Mouse (Mus musculus) midbrain, embryonic 12.5 days (tissue): ENCODE measurements around the gene Tdrd7. TPM values are rescaled to one million over a fixed set of nuclear protein-coding genes. Genes with fewer than 3 reads are reported as not detected.

Source experiments
- ATAC-seq: fragments of 200-750 bp; cut with Nextera tagmentation; 2 replicates; pipeline ENCODE4 v1.8.0; 2017; ENCODE audit warnings: low read depth, moderate TSS enrichment, moderate library complexity; ENCODE audit not compliant: low FRiP score
- H3K27ac ChIP-seq: fragments of 300-500 bp; sonication (generic); replicated peaks from 2 replicates; pipeline ENCODE4 v1.5.1; 2016; ENCODE audit warnings: mild to moderate bottlenecking
- H3K27me3 ChIP-seq: fragments of 300-500 bp; sonication (generic); 2 replicates; pipeline ENCODE4 v1.6.1; 2016; ENCODE audit warnings: mild to moderate bottlenecking
- H3K36me3 ChIP-seq: fragments of 300-500 bp; sonication (generic); 2 replicates; pipeline ENCODE4 v1.6.1; 2016
- H3K4me1 ChIP-seq: fragments of 300-500 bp; sonication (generic); 2 replicates; pipeline ENCODE4 v1.6.1; 2016
- H3K4me2 ChIP-seq: fragments of 300-500 bp; sonication (generic); replicated peaks from 2 replicates; pipeline ENCODE4 v1.6.1; 2016; ENCODE audit warnings: mild to moderate bottlenecking, moderate library complexity
- H3K4me3 ChIP-seq: fragments of 300-500 bp; sonication (generic); 2 replicates; pipeline ENCODE4 v1.5.1; 2016; ENCODE audit warnings: mild to moderate bottlenecking
- H3K9ac ChIP-seq: fragments of 300-500 bp; sonication (generic); replicated peaks from 2 replicates; pipeline ENCODE4 v1.6.1; 2016; ENCODE audit warnings: mild to moderate bottlenecking, moderate library complexity
- H3K9me3 ChIP-seq: fragments of 300-500 bp; sonication (generic); 2 replicates; pipeline ENCODE4 v1.6.1; 2016; ENCODE audit warnings: mild to moderate bottlenecking
- WGBS: fragments of 180-500 bp; shearing (Covaris S2); methylation state at CpG from one replicate; pipeline ENCODE4 v1.1.7; 2016; 5-methylcytosine and 5-hydroxymethylcytosine counted together
- polyA plus RNA-seq: library from polyadenylated mRNA; unstranded; fragments of >200 nt; fragmentation: Nextera tagmentation; extraction: Ambion mirVana; gene quantifications from 2 replicates; pipeline ENCODE4 v1.2.1, GENCODE M21; 2016

Gene Tdrd7
- polyA plus RNA-seq: 12.0 and 15.9 TPM in 2 replicates

DNA sequence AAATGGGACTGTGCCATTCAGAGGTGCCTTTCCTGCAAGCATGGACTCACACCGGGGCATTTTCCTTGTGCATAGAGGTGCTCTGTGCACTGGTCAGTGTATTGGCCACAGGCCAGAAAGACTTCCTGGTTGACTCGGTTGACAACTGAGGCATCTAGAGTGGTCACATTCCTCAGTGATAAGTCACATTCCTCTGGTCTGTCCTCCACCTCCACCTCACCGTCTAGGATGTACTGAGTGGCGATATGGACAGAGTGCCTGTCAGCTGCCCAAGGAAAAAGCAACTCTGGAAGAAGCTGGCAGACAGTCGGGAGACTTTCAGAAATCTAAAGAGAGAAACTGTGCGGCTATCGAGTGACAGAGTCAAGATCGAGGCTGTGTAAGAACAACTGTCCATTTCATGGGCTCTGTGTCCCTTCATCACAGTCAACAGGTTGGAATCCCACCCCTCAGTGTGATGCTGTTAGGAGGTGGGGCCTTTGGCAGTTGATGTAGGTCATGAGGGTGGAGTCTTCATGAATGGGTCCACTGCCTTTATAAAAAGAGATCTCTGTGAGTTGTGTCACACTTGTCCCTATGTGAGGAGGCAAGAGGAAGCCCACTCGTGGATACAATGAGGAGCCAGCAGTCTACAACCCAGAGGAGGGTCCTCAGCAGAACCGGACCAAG is at the start of gene Tdrd7:
Gene Tdrd7, plus strand, starts transcription at position 564 of the 669 bp plus-strand sequence.
- no peak for ATAC-seq
- H3K9ac ChIP-seq: no peak within 1 kb of the TSS
- H3K4me3 ChIP-seq: no peak within 1 kb of the TSS
- H3K27me3 ChIP-seq: peaks cover 9% of the 10 kb centered on the region; the same call in 1 of the 2 replicates
- no peaks in the 10 kb centered on the region for H3K36me3 ChIP-seq
- no peaks in the 10 kb centered on the region for H3K9me3 ChIP-seq
- no peak within 1 kb of the TSS for H3K27ac ChIP-seq
- peaks cover 25% of the 10 kb centered on the region for H3K4me1 ChIP-seq
- H3K4me2 ChIP-seq: no peak within 1 kb of the TSS
- WGBS: 86% methylated on average over 10 of the region's 10 CpGs

DNA sequence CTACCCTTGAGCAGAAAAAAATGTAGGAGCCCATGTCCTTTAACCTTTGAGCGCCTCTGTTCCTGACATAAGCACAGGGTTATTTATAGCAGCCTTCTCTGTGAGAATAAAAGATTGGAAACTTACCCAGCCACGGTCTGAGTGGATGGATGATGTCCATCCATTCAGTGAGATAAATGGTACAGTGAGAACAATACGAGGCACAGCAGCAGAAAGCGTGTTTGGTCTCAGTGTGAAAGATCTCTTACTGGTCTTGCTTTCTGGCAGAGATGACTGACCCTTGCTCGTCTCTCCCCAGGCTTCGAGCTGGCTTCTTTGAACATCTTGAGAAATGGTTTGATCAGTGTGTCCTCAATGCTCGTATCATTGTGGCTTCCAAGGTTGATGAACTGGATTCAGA is 48.0 kb upstream of the Tdrd7 start:
- no peak for ATAC-seq
- H3K4me3 ChIP-seq: no peak overlapping the region
- WGBS: 81% methylated on average over 7 of the region's 7 CpGs
- no peaks in the 10 kb centered on the region for H3K4me1 ChIP-seq
- no peak overlapping the region for H3K4me2 ChIP-seq
- no peaks in the 10 kb centered on the region for H3K9me3 ChIP-seq
- no peaks in the 10 kb centered on the region for H3K36me3 ChIP-seq
- H3K9ac ChIP-seq: no peak overlapping the region
- no peak overlapping the region for H3K27ac ChIP-seq
- H3K27me3 ChIP-seq: no peaks in the 10 kb centered on the region; the same call in 1 of the 2 replicates

DNA sequence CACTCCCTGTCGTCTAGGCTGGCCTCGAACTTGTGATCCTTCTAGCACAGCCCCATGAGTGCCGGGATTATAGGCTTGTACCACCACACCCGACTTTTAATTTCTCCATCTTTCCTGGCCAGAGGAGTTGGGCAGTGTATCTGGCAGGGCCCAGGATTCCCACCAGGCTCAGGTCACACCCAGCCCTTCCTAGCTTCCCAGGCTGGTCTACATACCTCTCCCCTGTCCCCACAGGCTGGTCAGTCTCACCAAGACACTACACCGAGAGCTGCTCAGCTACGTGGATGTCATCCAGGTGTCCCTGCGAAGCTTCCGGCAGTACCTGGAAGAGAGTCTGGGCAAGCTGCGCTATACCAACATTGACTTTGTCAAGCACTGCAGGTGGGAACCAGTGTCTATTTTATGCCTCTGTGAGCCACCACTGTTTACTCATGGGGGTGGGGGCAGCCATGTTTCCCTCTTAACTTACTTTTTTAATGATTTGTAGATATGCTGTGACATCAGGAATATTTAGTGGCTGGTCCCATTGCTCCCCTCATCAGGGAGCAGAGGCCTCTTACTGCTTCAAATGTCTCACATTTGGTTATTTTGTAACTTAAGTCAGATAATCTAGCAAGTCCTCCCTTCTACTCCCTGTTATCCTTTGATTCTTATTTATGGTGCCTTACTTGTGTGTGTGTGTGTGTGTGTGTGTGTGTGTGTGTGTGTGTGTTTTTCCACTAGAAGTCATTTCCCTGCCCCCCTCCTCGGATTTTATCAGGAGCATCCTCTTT is 43.3 kb upstream of the Tdrd7 start:
- ATAC-seq: no peak
- WGBS: 89% methylated on average over 10 of the region's 10 CpGs
- H3K27ac ChIP-seq: no peak overlapping the region
- no peak overlapping the region for H3K9ac ChIP-seq
- H3K4me1 ChIP-seq: no peaks in the 10 kb centered on the region
- H3K9me3 ChIP-seq: no peaks in the 10 kb centered on the region
- H3K27me3 ChIP-seq: no peaks in the 10 kb centered on the region; the same call in 1 of the 2 replicates
- no peak overlapping the region for H3K4me2 ChIP-seq
- H3K4me3 ChIP-seq: no peak overlapping the region
- H3K36me3 ChIP-seq: no peaks in the 10 kb centered on the region

DNA sequence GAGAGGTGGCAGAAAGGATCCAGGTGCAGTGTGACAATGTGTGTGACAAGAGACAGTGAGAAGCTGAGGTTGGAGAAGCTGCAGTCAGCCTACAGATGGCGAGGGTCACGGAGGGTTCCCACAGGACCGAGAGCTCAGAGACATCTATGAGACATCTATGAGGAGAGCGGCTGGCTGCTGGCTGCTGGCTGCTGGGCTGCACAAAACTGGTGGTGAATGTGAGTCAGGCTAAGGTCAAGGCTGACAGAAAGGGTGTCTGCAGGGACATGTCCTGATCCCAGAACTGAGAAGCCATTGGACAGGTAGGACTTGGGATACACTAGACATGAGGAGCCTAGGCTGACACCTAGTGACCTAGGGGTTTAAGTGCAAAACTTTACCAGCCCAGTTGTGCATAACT is 41.1 kb upstream of the Tdrd7 start:
- WGBS: 92% methylated on average over 4 of the region's 4 CpGs
- no peak overlapping the region for H3K4me2 ChIP-seq
- ATAC-seq: no peak

DNA sequence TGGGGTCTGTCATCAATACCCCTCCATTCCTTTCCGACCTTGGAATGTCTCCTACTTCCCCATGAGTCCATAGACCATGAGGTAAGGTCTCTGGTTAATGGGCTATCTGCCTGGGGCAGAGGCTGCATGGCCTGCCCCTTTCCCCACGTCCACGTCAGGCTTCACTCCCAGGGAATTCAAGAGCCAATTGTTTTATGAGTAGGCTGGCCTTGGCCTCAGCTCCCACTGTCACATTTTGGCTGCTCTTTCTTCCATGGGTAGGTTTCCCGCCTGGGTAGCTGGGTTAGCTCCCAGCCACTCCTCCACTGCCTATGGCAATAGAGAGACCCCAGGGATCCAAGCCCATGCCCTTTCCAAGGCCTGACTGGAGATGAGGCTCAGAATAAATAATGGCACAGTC is 36.6 kb upstream of the Tdrd7 start:
- no peak overlapping the region for H3K27ac ChIP-seq
- 87% methylated on average over 4 of the region's 4 CpGs for WGBS
- H3K36me3 ChIP-seq: no peaks in the 10 kb centered on the region
- H3K9me3 ChIP-seq: no peaks in the 10 kb centered on the region
- H3K4me1 ChIP-seq: no peaks in the 10 kb centered on the region
- no peak overlapping the region for H3K9ac ChIP-seq
- H3K4me3 ChIP-seq: no peak overlapping the region
- ATAC-seq: no peak
- no peak overlapping the region for H3K4me2 ChIP-seq
- H3K27me3 ChIP-seq: no peaks in the 10 kb centered on the region

More for the DNA sequence above, 41.1 kb upstream of the Tdrd7 start:
- Histone ChIP-seq H3K27me3 (no peaks in the 10 kb centered on the region; the same call in 1 of the 2 replicates), H3K36me3 (no peaks in the 10 kb centered on the region), H3K4me1 (no peaks in the 10 kb centered on the region), H3K9ac (no peak overlapping the region), H3K27ac (no peak overlapping the region), H3K4me3 (no peak overlapping the region), H3K9me3 (no peaks in the 10 kb centered on the region)

DNA sequence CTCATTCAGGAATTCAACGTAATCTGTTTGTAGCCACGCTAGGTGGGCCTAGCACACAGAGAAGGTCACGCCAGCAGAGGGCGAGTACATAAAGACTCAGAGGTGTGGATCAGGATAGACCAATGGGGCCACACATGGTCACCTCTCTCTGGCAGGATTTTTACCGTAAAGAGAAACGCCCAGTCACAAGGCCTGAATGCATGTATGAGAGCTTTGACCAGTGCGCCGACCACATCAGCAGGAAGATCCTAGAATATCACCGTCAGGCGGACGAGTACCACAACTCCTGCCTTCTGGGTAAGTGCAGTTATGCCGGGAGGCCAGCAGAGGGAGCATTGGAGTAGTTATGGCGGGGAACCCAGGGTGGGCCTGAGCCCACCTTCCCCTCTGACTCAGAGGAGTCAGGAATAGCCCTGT is 23.5 kb upstream of the Tdrd7 start:
- Histone ChIP-seq H3K4me3 (no peak overlapping the region), H3K9me3 (no peaks in the 10 kb centered on the region), H3K27me3 (0 out of 2 replicates have a peak, but pooled peaks cover 4% of the 10 kb centered on the region), H3K27ac (no peak overlapping the region), H3K4me2 (no peak overlapping the region), H3K36me3 (no peaks in the 10 kb centered on the region), H3K4me1 (no peaks in the 10 kb centered on the region), H3K9ac (no peak overlapping the region)
- no peak for ATAC-seq
- WGBS: 26% methylated on average over 13 of the region's 13 CpGs

DNA sequence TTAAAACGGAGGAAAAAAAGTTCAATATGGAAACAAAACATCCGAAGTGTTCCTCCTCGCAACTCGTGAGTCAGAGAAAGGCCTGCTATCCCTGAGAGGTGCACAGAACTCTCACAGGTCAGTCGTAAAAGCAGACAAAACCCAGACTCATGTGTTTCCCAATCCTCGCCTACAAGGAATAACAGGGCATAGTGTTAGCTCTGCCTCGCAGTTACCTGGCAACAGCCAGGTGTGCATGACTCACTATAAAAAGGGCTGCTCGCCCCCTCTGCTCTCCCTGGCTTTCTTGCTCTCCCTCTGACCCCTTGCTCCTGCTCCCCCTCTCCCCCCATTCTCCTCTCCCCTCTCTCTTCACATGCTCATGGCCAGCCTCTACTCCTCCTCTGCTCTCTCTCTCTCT is 17.4 kb upstream of the Tdrd7 start:
- H3K27ac ChIP-seq: no peak overlapping the region
- no peak overlapping the region for H3K4me2 ChIP-seq
- no peak for ATAC-seq
- H3K9ac ChIP-seq: no peak overlapping the region
- peaks cover 4% of the 10 kb centered on the region; the same call in 1 of the 2 replicates for H3K27me3 ChIP-seq
- no peaks in the 10 kb centered on the region for H3K36me3 ChIP-seq
- WGBS: 84% methylated on average over 8 of the region's 8 CpGs
- H3K4me3 ChIP-seq: no peak overlapping the region
- no peaks in the 10 kb centered on the region for H3K9me3 ChIP-seq
- H3K4me1 ChIP-seq: no peaks in the 10 kb centered on the region

- Histone ChIP-seq H3K9me3 (no peaks in the 10 kb centered on the region), H3K27me3 (peaks cover 4% of the 10 kb centered on the region; the same call in 1 of the 2 replicates), H3K4me2 (no peak overlapping the region), H3K4me1 (no peaks in the 10 kb centered on the region), H3K36me3 (no peaks in the 10 kb centered on the region), H3K9ac (no peak overlapping the region), H3K4me3 (no peak overlapping the region), H3K27ac (no peak overlapping the region)
- WGBS: 83% methylated on average over 7 of the region's 7 CpGs
- ATAC-seq: no peak
Measured at GRCm38 (mm10) chr4:45949109-45949848, 15.9 kb upstream of the Tdrd7 start.

GRCm38 (mm10) chr4:45951830-45952229 is 13.3 kb upstream of the Tdrd7 start:
- Histone ChIP-seq H3K4me3 (no peak overlapping the region), H3K9me3 (no peaks in the 10 kb centered on the region), H3K36me3 (no peaks in the 10 kb centered on the region), H3K4me1 (no peaks in the 10 kb centered on the region), H3K27ac (no peak overlapping the region), H3K4me2 (no peak overlapping the region), H3K27me3 (no peaks in the 10 kb centered on the region; the same call in 1 of the 2 replicates), H3K9ac (no peak overlapping the region)
- whole genome bisulfite sequencing: 94% methylated on average over 18 of the region's 18 CpGs
- no peak for ATAC-seq

DNA sequence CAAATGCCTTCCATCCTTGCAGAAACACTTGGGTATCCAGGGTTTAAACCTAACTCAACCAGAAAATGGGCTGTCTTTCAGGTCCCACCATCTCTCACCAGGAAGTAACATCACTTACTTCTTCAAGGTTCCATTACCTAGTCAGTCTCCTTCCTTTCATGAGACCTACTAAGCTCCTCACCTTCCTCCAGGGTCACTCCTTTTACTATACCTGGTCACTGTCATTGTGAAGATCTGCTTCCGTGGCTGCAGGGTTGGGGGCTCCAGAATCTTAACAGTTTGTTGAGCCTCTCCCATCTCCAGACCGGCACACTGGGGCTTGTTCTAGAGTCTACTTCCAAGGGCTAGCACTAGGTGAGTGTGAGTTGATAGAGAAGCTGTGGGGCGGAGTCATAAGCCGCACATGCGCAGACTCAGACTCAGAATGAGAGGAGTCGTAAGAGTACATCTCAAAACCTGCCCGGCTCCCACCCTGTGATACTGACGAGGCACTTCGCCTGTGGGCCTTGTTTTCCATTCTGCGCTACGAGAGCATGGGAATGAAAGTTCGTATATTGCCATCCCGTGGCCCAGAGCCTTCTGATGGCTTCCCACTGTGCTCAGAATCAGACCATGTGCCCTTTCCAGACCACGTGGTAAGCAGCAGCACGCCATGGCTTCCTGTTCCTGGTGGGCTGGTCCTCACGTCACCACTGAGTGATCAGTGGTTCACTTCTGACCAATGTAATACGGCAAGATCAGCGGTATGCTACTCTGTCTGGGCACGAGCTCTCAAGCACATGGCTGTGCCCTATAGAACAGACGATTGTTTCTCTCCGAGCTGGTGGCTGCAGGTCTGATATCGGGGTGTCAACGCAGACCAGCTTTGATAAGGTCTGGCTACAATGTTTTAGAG is 11.9 kb upstream of the Tdrd7 start:
- Histone ChIP-seq H3K27ac (no peak overlapping the region), H3K9me3 (no peaks in the 10 kb centered on the region), H3K4me2 (no peak overlapping the region), H3K4me3 (no peak overlapping the region), H3K9ac (no peak overlapping the region), H3K4me1 (no peaks in the 10 kb centered on the region), H3K36me3 (no peaks in the 10 kb centered on the region), H3K27me3 (no peaks in the 10 kb centered on the region; the same call in 1 of the 2 replicates)
- WGBS: 91% methylated on average over 23 of the region's 23 CpGs
- no peak for ATAC-seq

DNA sequence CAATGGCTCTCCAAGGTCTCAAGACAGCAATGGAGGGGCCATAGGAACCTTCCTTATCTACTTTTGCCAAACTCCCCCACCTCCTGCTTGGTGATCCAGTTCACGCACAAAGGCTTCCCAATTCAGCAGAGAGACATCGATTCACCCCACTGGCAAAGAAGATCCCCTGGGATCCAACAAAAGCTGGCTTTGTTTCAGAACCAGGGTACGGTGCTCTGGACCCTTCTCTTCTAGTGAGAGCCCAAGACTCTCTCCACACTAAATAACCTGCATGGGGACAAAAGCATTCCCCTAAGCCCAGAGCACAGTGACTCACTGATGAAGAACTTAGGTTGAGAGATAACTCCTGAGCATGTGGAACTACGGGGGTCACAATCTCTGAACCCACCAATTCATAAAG is 9.9 kb upstream of the Tdrd7 start:
- H3K9ac ChIP-seq: no peak overlapping the region
- 80% methylated on average over 4 of the region's 4 CpGs for WGBS
- H3K9me3 ChIP-seq: no peaks in the 10 kb centered on the region
- H3K4me2 ChIP-seq: no peak overlapping the region
- no peaks in the 10 kb centered on the region for H3K27me3 ChIP-seq
- ATAC-seq: no peak
- H3K4me1 ChIP-seq: no peaks in the 10 kb centered on the region
- no peak overlapping the region for H3K4me3 ChIP-seq
- no peak overlapping the region for H3K27ac ChIP-seq
- no peaks in the 10 kb centered on the region for H3K36me3 ChIP-seq
